Mouse (Mus musculus): ENCODE data around the gene Exoc2. TPM values are rescaled to one million over a fixed set of nuclear protein-coding genes. Genes with fewer than 3 reads are reported as not detected.

The Exoc2 gene
- polyA plus RNA-seq, 1 experiment from 2014 or later, result 44.5 TPM

GRCm38 (mm10) chr13:30966507-30966911, 7.4 kb downstream of the Exoc2 start:
- Histone ChIP-seq H3K27ac (replicated peaks) (no peak overlapping the region), H3K4me3 (replicated peaks) (no peak overlapping the region)
- ATAC-seq (ENCODE audit: low FRiP score), result peak; percentile 43

GRCm38 (mm10) chr13:30961932-30962331, 12.0 kb downstream of the Exoc2 start:
- no peak overlapping the region for H3K9ac ChIP-seq (replicated peaks)
- no peak overlapping the region for H3K4me3 ChIP-seq (replicated peaks)
- peaks cover 7% of the 10 kb centered on the region for H3K4me1 ChIP-seq
- ATAC-seq (ENCODE audit: low FRiP score), result no peak
- H3K4me2 ChIP-seq, result no peak overlapping the region
- no peaks in the 10 kb centered on the region for H3K36me3 ChIP-seq
- H3K27me3 ChIP-seq (replicated peaks), result no peaks in the 10 kb centered on the region
- no peak overlapping the region for H3K27ac ChIP-seq (replicated peaks)
- no peaks in the 10 kb centered on the region for H3K9me3 ChIP-seq (replicated peaks)
- WGBS, result 65% methylated on average over 2 of the region's 2 CpGs

More at GRCm38 (mm10) chr13:30966507-30966911, 7.4 kb downstream of the Exoc2 start:
- WGBS, result 5% methylated on average over 10 of the region's 10 CpGs
- Histone ChIP-seq H3K9me3 (replicated peaks) (no peaks in the 10 kb centered on the region), H3K27me3 (replicated peaks) (no peaks in the 10 kb centered on the region), H3K4me1 (peaks cover 10% of the 10 kb centered on the region), H3K36me3 (no peaks in the 10 kb centered on the region), H3K9ac (replicated peaks) (no peak overlapping the region), H3K4me2 (peak overlapping the region; percentile 44)

- no peak overlapping the region for H3K4me3 ChIP-seq (replicated peaks)
- no peak overlapping the region for H3K9ac ChIP-seq (replicated peaks)
- H3K27me3 ChIP-seq (replicated peaks), result no peaks in the 10 kb centered on the region
- H3K36me3 ChIP-seq, result no peaks in the 10 kb centered on the region
- no peak overlapping the region for H3K27ac ChIP-seq (replicated peaks)
- 85% methylated on average over 2 of the region's 2 CpGs for WGBS
- no peak for ATAC-seq (ENCODE audit: low FRiP score)
- H3K9me3 ChIP-seq (replicated peaks), result no peaks in the 10 kb centered on the region
- H3K4me1 ChIP-seq, result no peaks in the 10 kb centered on the region
- H3K4me2 ChIP-seq, result no peak overlapping the region
Measured at GRCm38 (mm10) chr13:30960714-30961113, 13.2 kb downstream of the Exoc2 start.

GRCm38 (mm10) chr13:30953580-30953979, 20.3 kb downstream of the Exoc2 start:
- no peaks in the 10 kb centered on the region for H3K9me3 ChIP-seq (replicated peaks)
- WGBS, result 84% methylated on average over 1 of the region's 1 CpGs
- ATAC-seq (ENCODE audit: low FRiP score), result no peak

GRCm38 (mm10) chr13:30952044-30952443, 21.8 kb downstream of the Exoc2 start:
- WGBS, result 88% methylated on average over 2 of the region's 2 CpGs
- ATAC-seq (ENCODE audit: low FRiP score), result no peak
- no peak overlapping the region for H3K9ac ChIP-seq (replicated peaks)
- no peaks in the 10 kb centered on the region for H3K36me3 ChIP-seq
- no peaks in the 10 kb centered on the region for H3K4me1 ChIP-seq
- H3K4me3 ChIP-seq (replicated peaks), result no peak overlapping the region
- H3K27ac ChIP-seq (replicated peaks), result no peak overlapping the region
- no peaks in the 10 kb centered on the region for H3K27me3 ChIP-seq (replicated peaks)
- no peaks in the 10 kb centered on the region for H3K9me3 ChIP-seq (replicated peaks)
- no peak overlapping the region for H3K4me2 ChIP-seq

More at GRCm38 (mm10) chr13:30953580-30953979, 20.3 kb downstream of the Exoc2 start:
- no peaks in the 10 kb centered on the region for H3K27me3 ChIP-seq (replicated peaks)
- no peak overlapping the region for H3K9ac ChIP-seq (replicated peaks)
- no peaks in the 10 kb centered on the region for H3K36me3 ChIP-seq
- H3K4me1 ChIP-seq, result no peaks in the 10 kb centered on the region
- no peak overlapping the region for H3K27ac ChIP-seq (replicated peaks)
- H3K4me3 ChIP-seq (replicated peaks), result no peak overlapping the region
- no peak overlapping the region for H3K4me2 ChIP-seq

- no peak overlapping the region for H3K27ac ChIP-seq (replicated peaks)
- H3K9me3 ChIP-seq (replicated peaks), result no peaks in the 10 kb centered on the region
- H3K36me3 ChIP-seq, result no peaks in the 10 kb centered on the region
- H3K9ac ChIP-seq (replicated peaks), result no peak overlapping the region
- 99% methylated on average over 9 of the region's 9 CpGs for WGBS
- H3K4me2 ChIP-seq, result no peak overlapping the region
- no peak for ATAC-seq (ENCODE audit: low FRiP score)
- no peak overlapping the region for H3K4me3 ChIP-seq (replicated peaks)
- no peaks in the 10 kb centered on the region for H3K4me1 ChIP-seq
- no peaks in the 10 kb centered on the region for H3K27me3 ChIP-seq (replicated peaks)
Measured at GRCm38 (mm10) chr13:30949181-30949580, 24.7 kb downstream of the Exoc2 start.

GRCm38 (mm10) chr13:30947540-30947939, 26.4 kb downstream of the Exoc2 start, which contains the start of gene Hus1b:
Gene Hus1b, minus strand, starts transcription at chr13:30947759.
- 94% methylated on average over 11 of the region's 11 CpGs for WGBS
- Histone ChIP-seq H3K27ac (replicated peaks) (no peak within 1 kb of the TSS), H3K9me3 (replicated peaks) (no peaks in the 10 kb centered on the region), H3K36me3 (no peaks in the 10 kb centered on the region), H3K4me1 (no peaks in the 10 kb centered on the region), H3K27me3 (replicated peaks) (no peaks in the 10 kb centered on the region), H3K9ac (replicated peaks) (no peak within 1 kb of the TSS), H3K4me3 (replicated peaks) (no peak within 1 kb of the TSS), H3K4me2 (no peak within 1 kb of the TSS)
- no peak for ATAC-seq (ENCODE audit: low FRiP score)

GRCm38 (mm10) chr13:30947129-30947528, 26.8 kb downstream of the Exoc2 start:
- WGBS, result 93% methylated on average over 15 of the region's 15 CpGs
- H3K9ac ChIP-seq (replicated peaks), result no peak overlapping the region
- no peak for ATAC-seq (ENCODE audit: low FRiP score)
- no peak overlapping the region for H3K27ac ChIP-seq (replicated peaks)
- no peaks in the 10 kb centered on the region for H3K9me3 ChIP-seq (replicated peaks)
- H3K36me3 ChIP-seq, result no peaks in the 10 kb centered on the region
- H3K4me1 ChIP-seq, result no peaks in the 10 kb centered on the region
- H3K4me2 ChIP-seq, result no peak overlapping the region
- H3K27me3 ChIP-seq (replicated peaks), result no peaks in the 10 kb centered on the region
- no peak overlapping the region for H3K4me3 ChIP-seq (replicated peaks)

- H3K4me1 ChIP-seq, result no peaks in the 10 kb centered on the region
- ATAC-seq (ENCODE audit: low FRiP score), result no peak
Measured at GRCm38 (mm10) chr13:30945788-30946187, 28.1 kb downstream of the Exoc2 start.

GRCm38 (mm10) chr13:30932972-30933371, 40.9 kb downstream of the Exoc2 start:
- Histone ChIP-seq H3K27me3 (replicated peaks) (no peaks in the 10 kb centered on the region), H3K36me3 (no peaks in the 10 kb centered on the region), H3K4me1 (no peaks in the 10 kb centered on the region), H3K4me2 (no peak overlapping the region), H3K9ac (replicated peaks) (no peak overlapping the region), H3K9me3 (replicated peaks) (no peaks in the 10 kb centered on the region), H3K27ac (replicated peaks) (no peak overlapping the region), H3K4me3 (replicated peaks) (no peak overlapping the region)
- 77% methylated on average over 6 of the region's 6 CpGs for WGBS
- ATAC-seq (ENCODE audit: low FRiP score), result no peak

More at GRCm38 (mm10) chr13:30945788-30946187, 28.1 kb downstream of the Exoc2 start:
- Histone ChIP-seq H3K9me3 (replicated peaks) (no peaks in the 10 kb centered on the region), H3K27ac (replicated peaks) (no peak overlapping the region), H3K36me3 (no peaks in the 10 kb centered on the region), H3K4me3 (replicated peaks) (no peak overlapping the region), H3K4me2 (no peak overlapping the region), H3K27me3 (replicated peaks) (no peaks in the 10 kb centered on the region), H3K9ac (replicated peaks) (no peak overlapping the region)

- Histone ChIP-seq H3K27me3 (replicated peaks) (no peaks in the 10 kb centered on the region), H3K4me2 (no peak overlapping the region), H3K4me1 (no peaks in the 10 kb centered on the region), H3K27ac (replicated peaks) (no peak overlapping the region), H3K36me3 (no peaks in the 10 kb centered on the region), H3K9ac (replicated peaks) (no peak overlapping the region), H3K9me3 (replicated peaks) (no peaks in the 10 kb centered on the region), H3K4me3 (replicated peaks) (no peak overlapping the region)
- 81% methylated on average over 4 of the region's 4 CpGs for WGBS
- ATAC-seq (ENCODE audit: low FRiP score), result no peak
Measured at GRCm38 (mm10) chr13:30931613-30932012, 42.3 kb downstream of the Exoc2 start.

GRCm38 (mm10) chr13:30929119-30929518, 44.8 kb downstream of the Exoc2 start:
- no peak for ATAC-seq (ENCODE audit: low FRiP score)
- Histone ChIP-seq H3K27me3 (replicated peaks) (no peaks in the 10 kb centered on the region), H3K9ac (replicated peaks) (no peak overlapping the region), H3K4me2 (no peak overlapping the region), H3K27ac (replicated peaks) (no peak overlapping the region), H3K4me3 (replicated peaks) (no peak overlapping the region), H3K4me1 (no peaks in the 10 kb centered on the region), H3K36me3 (peaks cover 6% of the 10 kb centered on the region), H3K9me3 (replicated peaks) (no peaks in the 10 kb centered on the region)
- WGBS, result 98% methylated on average over 2 of the region's 2 CpGs

GRCm38 (mm10) chr13:30924269-30924668, 49.6 kb downstream of the Exoc2 start:
- no peak for ATAC-seq (ENCODE audit: low FRiP score)
- Histone ChIP-seq H3K4me1 (no peaks in the 10 kb centered on the region), H3K4me3 (replicated peaks) (no peak overlapping the region), H3K36me3 (peaks cover 15% of the 10 kb centered on the region), H3K9me3 (replicated peaks) (no peaks in the 10 kb centered on the region), H3K27me3 (replicated peaks) (no peaks in the 10 kb centered on the region), H3K4me2 (no peak overlapping the region), H3K9ac (replicated peaks) (no peak overlapping the region), H3K27ac (replicated peaks) (no peak overlapping the region)
- 87% methylated on average over 6 of the region's 6 CpGs for WGBS
